Mouse (Mus musculus): ENCODE measurements around the gene Smchd1.
A peak's percentile ranks its signal among the peaks of the same experiment; 100 is the strongest.
"Not testable (repeated sequence)": the region's sequence is repeated elsewhere in the genome, so short reads cannot be mapped to it uniquely, and the experiment has no call there.

Smchd1 gene

DNA sequence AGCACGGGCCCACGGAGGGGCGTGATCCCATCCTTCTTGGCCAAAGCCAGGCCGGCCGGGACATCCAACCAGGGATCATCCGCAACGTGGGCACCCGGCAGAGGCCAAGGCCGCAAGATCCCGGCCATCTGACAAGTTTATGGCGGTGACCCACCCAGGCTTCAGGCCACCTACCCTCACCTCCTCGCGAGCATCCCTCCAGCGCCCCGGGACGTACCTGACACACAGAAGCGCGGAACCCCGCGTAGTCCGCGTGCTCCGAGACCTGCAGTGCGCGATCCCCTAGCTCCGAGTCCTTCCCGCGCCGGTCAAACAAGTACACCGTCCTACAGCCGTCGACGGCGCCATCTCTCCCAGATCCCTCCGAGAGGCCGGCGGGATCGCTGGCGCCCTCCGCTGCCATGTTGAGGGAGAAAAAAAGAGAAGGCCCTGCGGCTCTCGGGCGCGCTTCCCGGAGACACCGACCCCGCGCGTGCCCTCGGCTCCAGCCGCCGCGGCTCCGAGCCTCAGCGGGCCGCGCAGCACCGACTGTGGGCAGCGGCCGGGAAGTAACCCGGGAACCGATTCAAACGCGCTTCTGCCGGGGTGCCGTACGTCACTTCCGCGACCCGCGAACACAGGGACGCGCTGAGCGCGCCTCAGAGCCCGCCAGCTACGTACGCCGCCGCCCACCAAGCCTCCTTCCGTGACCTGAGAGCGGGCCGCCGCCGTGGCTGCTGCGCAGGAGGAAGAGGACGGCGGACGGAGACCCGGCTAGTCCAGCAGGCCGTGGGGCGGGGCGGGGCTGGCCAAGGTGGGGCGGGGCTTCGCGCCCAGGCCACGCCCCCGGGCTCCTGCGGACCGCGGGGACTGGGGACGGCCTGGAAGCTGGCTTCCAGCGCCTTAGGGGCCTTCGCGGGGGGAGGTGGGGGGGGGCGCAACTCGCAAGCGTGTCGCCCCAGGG is at the start of gene Smchd1:
Gene Smchd1 (minus strand): TSS at position 582 of the 943 bp plus-strand sequence.
- peak; percentile 84 to 85 for DNase-seq (ENCODE audit: low read depth in 2 of 2, low spot score in 2 of 2)

DNA sequence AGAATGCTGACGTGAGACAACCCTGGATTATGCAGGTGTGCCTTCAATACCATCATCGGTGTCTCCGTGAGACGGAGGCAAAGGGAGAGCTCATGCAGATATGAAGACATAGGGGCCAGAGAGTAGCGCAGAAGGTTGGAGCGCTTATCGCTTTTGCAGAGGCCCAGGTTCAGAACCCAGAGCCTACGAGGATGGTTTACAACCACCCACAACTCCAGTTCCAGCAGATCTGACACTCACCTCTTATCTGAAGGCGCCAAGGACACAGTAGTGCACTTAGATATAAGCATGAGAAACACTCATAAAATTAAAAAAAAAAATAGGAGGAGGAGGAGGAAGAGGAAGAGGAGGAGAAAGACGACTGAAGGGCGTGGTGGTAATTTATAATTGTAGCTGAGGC is 35.2 kb upstream of the Smchd1 start:
- DNase-seq (ENCODE audit: low read depth in 2 of 2, low spot score in 2 of 2) = no peak

DNA sequence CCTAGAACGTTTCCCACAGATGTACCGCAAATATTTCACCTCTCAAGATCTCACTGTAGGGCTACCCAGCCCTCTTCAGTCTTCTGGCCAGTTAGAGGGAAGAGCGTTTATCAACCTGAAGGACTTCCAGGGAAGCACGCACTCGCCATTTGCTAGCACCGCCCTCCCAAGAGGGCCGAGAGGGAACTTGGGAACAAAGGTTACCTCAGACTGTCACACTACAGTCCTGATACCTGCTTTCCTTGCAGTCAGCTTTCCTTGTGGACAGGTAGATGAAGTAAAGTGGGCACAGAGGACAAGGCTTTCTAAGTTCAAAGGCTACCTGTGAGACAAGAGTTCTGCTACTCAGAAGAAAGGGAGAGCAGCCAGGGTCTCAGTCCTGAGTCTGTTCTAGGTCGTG is 31.7 kb upstream of the Smchd1 start:
- DNase-seq (ENCODE audit: low read depth in 2 of 2, low spot score in 2 of 2) = no peak

DNA sequence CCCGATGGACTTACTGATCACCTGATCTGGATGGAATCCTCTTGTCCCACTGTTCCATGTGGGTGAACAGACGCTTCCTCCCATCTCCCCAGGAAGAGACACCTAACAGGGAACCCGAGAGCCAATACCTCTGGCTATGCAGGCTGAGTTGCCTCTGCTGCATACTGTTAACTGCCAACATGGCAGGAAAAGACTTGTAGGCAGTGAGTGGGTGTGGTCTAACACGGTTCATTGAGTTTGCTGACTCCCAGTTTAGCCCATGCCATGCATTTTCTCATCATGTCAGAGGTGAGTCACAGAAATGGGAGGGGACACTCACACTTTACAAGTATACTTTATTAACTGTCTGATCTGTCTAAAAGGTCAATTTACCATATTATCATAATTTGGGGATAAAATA is 20.6 kb upstream of the Smchd1 start:
- DNase-seq (ENCODE audit: low read depth in 2 of 2, low spot score in 2 of 2) = no peak

DNA sequence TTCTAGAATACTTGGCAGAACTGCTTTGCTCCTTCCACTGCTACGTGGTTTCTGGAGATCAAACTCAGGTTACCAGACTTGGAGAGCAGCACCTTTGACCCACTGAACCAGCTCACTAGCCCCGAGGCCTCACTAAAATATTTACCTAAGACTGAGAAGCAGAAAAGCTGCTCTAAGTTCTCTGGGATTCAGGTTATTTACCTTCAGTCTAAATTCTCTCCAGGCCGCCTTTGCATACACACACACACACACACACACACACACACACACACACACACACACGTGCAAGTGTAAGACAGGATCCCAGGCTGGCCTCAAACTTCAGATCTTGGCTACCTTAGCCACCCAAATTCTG is 16.2 kb upstream of the Smchd1 start:
- no peak for DNase-seq (ENCODE audit: low read depth in 2 of 2, low spot score in 2 of 2)

DNA sequence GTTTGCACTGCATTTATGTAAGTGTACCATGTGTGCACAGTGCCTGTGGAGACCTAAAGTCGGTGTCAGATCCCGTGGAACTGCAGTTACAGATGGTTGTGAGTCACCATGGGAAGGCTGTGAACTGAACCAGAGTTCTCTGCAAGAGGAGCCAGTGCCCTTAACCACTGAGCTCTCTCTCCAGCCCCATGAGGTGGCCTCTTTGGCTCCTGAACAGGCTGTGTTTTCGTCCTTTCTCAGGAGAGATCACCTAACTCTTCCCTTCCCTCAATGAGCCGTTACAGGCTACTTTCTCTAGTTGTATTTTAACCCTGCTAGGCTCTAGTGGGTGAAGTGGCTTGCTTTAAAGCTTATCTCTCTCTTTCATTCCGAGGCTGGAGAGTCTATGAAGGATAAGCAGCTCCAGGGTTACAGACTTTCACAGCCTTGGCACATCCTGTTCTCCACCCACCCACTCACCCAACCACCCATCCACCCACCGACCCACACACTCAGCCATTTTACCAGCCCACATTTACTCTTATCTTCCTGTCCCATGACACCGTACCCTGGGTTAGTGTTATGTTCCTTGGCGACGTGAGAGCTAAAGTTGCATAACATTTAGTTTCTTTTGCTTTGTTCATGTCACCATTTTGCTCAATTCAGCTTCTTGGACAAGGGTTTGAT is 15.7 kb upstream of the Smchd1 start:
- DNase-seq (ENCODE audit: low read depth in 2 of 2, low spot score in 2 of 2) = peak; percentile 63 to 65

DNA sequence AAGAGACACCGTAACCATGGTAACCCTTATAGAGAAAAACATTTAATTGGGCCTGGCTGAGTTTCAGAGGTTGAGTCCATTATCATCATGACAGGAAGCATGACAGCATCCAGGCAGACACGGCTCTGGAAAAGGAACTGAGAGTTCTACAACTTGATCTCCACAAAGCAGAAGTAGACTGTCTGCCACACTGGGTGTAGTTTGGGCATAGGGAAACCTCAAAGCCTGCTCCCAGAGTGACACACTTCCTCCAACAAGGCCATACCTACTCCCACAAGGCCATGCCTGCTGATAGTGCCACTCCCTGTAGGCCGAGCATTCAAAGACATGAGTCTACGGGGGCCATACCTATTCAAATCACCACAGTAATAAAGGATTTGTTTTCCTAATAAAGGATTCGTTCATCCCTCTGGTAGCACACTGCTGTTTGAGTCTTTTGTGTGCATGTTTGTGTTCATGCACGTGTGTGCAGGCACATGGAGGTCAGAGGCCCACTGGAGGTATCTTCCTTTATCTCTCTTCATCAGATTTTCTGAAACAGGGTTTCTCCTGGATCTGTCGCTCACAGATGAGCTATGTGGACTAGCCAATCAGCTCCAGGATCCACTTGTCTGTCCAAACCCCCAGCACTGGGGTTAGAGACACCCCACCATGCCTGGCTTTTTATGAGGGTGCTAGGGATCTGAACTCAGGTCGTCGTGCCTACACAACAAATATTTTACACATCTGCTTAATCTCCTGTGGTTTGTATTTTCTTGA is 14.7 kb upstream of the Smchd1 start:
- no peak for DNase-seq (ENCODE audit: low read depth in 2 of 2, low spot score in 2 of 2)

DNA sequence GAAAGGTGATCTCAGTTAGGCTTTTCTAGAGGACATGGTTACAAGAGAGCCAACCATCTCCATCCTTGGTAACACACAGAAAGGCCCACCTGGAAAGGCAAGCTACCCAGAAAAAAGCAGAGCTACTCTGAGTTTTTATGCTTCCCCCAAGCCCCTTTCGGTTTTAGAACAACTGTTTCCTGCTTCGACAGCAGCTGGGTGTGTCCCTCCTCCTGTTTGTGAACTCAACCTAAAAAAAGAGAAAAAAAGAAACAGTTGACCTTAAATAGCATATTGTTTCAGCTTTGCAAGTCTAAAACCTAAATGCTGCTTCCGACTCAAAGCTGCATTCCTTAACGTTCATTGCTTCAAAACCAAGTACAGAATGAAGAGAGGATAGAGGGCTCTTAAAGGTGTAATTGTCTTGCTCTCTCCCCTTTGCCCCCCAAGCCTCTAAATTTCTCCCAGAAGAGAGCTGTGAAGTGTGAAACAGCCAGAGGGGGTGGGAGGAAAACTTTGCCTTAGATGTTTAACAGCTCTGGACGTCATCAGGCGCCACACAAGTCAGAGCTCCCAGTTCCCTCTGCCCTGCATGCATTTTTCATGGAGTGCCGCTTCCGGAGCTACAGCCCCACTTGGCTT is 11.2 kb upstream of the Smchd1 start:
- peak; percentile 56 to 65 for DNase-seq (ENCODE audit: low read depth in 2 of 2, low spot score in 2 of 2)

DNA sequence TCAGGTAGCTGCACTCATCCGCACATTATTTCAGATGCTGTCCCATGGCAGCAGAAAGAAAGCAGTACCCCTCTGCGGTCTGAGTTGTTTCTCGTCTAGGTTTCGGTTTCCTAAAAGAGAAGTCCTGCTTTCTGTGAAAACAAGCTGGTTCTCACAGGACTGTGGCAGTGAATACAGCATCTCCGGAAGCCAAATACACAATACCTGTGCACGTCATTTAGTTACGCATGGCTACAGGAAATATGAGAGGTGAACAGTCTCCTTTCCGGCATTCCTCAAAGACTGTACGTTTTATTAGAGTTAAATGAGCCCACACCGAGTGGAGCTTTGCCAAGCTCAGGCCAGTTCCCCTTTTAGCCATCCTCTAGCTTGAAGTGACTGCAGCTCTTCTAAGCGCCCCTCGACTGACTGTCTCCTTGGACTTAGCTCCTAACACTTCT is 10.7 kb upstream of the Smchd1 start:
- DNase-seq (ENCODE audit: low read depth in 2 of 2, low spot score in 2 of 2) = peak; percentile 67 to 74

DNA sequence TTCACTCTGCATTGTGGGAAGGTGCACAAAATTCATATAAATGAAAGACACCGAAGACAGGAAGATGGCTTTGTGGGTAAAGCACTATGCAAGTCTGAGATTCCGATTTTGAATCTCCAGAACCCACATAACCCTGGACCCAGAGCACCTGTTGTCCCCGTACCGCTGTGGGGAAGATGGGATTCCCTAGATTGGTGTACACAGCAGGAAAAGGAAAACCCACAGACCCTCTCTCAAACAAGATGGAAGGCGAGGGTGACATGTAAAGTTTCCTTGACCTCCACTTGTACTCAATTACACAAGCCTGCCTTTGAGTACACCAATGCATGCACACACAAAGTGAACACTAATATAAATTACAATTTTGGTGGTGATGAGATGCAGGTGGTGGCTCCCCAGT is 9.6 kb upstream of the Smchd1 start:
- no peak for DNase-seq (ENCODE audit: low read depth in 2 of 2, low spot score in 2 of 2)

DNA sequence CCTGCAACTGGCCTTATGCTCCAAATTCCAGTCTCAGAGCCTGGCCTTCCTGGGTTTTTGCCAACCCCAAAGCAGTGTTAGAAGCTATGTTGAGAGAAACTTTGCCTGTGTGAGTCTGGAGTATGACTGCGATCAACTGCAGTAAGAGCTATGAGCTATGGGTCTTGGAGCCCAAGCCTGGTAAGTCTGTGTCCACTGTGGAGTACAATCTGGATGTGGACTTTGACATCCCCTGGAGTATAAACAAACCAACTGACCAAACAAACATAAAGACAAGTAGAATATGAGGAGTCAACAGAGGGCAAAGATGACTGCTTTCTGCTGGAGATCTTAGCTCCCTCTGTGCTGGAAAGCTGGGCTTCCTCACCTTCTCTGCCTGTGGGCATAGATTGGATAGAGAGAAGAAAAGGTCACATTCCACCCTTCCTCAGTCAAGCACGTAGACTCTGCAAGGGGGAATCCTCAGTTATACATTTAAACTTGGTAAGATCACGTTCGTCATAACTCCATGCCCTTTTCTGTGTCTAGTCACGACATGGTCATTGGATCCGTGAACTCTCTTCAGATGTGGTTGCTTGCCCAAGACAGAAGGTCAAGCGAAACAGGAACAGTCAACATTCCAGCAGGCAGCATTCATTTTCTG is 8.4 kb upstream of the Smchd1 start:
- no peak for DNase-seq (ENCODE audit: low read depth in 2 of 2, low spot score in 2 of 2)

DNA sequence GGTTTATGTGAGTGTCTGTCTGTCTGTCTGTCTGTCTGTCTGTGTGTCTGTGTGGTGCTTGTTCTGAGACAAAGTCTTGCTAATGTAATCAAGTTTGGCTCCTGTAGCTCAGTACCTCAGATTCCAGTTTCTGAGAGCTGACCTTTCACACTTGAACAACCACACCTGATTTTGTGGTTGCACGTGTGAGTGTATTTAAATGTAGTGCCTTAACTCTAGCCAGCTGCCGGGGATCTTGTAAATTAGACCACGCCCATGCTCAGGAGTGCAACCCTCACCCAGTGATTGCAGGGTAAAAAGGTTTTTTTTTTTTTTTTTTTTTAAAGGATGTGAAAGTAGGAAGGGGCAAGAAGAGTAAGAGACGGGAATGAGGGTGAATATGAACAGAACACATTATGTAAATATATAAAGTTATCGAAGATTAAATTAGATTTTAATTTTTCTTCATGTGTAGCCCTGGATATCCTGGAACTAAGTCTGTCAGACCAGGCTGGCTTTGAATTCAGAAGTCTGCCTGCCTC is 4.3 kb upstream of the Smchd1 start:
- peak; percentile 6 to 26 for DNase-seq (ENCODE audit: low read depth in 2 of 2, low spot score in 2 of 2)

DNA sequence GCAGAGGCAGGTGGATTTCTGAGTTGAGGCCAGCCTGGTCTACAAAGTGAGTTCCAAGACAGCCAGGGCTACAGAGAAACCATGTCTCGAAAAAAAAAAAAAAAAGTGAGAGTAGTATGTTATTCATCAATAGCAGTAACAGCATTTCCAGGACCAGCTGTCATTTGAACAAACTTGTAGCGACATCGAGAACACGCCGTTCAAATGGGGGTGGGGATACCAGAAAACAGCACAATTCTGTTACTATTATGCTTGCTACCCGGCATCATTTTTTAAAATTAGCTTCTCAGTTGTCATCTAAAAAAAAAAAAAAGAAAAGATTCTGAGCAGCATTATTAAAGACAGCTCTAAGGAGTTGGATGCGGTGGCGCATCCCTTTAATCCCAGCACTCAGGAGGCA is 2.3 kb upstream of the Smchd1 start:
- DNase-seq (ENCODE audit: low read depth in 2 of 2, low spot score in 2 of 2) = no peak

DNA sequence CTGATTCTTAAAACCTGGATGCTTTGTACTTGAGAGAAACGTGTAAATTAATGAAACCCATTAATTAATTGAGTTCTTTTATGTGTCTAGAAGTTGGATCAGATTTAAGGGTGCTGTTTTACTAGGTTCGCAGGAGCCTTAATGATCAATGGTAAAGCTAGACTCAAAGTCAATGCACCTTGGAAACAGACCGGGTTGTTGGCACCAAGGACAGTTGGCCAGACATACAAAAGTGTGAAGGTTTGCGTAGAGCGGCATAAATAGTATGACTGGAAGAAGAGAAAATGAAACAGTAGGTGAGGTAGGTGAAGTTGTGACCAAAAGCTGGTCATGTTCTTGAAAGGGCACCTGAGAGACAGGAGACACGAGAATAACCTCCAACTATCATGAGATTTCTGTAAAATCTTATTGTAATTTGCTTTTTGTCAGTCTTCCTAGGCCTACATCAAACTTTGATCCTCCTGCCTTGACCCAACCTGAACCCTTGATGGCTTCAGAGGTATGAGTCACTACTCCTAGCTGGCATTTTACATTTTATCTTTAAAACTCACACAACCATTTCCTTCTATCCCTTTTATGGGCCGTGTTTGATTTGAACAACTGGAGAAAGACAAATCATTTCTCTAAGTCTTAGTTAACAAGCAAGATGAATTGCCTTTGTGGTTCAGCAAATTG is 1.3 kb upstream of the Smchd1 start:
- no peak for DNase-seq (ENCODE audit: low read depth in 2 of 2, low spot score in 2 of 2)

DNA sequence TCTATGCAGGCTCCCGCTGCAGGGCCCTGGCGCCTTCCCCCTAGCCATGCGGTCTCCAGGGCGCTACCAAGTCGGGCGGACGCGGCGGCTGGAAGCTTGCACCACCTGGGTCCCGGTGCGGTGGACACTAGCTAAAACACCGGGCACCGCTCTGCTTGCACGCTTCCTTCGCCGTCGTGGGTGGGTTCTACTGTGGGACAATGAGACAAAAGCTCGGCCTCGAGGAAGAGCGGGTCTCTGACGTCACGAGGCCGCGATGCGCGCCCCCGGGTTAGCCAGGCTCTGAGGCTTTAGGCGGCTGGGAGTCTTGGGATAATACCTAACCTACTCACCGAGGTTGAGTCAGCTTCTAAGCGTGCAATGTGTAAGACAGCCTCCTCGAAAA is 554 bp upstream of the Smchd1 start:
- peak; percentile 52 to 66 for DNase-seq (ENCODE audit: low read depth in 2 of 2, low spot score in 2 of 2)

DNA sequence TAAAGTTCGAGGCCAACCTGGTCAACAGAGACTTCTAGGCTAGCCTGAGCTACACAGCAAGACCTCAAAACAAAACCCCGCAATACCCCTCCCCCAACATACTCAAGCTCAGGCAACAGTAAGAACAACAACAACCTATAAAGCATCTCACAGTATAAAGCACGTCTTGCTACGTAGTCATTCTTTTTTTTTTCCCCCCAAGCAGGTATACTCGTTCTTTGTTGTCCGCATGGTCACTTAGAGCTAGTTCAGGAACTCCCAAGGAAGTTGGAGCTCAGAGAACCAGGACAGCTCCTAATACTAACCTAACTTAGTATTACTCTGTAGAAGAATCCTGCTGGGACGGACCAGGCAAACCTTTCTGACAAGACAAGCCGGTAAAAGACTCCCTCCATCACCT is 1.0 kb downstream of the Smchd1 start:
- no peak for DNase-seq (ENCODE audit: low read depth in 2 of 2, low spot score in 2 of 2)

DNA sequence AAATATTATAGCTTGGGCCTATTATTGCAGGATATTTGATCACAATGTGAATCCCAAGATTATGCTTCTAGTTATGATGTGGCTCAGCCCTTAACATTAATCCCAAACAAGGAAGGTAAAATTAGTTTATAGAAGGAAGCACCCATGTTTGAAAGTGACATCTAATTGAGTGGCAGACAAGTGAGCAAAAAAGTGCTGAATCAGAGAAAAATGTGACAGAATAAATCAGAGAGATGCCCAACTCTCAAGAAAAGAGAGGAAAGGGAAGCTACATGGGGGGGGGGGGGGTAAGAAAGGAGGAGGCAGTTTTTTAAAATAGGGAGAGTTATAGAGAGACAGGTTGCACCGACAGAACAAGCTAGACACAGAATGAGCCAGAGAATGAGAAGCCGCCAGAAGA is 3.9 kb downstream of the Smchd1 start:
- DNase-seq (ENCODE audit: low read depth in 2 of 2, low spot score in 2 of 2) = no peak

DNA sequence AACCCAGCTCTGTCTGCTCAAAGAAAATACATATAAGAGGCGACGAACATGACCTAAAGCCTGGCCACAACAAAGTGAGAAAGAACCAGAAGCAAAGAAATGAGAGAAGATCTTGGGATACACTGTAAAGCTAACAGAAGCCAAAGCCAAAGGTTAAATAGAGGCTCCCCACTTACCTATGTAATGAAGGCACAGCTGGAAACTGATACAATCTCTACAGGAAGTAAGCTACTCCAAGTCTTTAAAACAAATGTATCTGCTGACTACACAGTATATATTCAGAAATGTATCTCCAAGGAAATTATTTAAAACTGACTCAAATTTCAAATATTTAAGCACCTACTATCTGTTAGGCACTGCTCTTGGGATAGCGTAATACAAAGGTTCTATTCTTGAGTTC is 14.8 kb downstream of the Smchd1 start:
- no peak for DNase-seq (ENCODE audit: low read depth in 2 of 2, low spot score in 2 of 2)

DNA sequence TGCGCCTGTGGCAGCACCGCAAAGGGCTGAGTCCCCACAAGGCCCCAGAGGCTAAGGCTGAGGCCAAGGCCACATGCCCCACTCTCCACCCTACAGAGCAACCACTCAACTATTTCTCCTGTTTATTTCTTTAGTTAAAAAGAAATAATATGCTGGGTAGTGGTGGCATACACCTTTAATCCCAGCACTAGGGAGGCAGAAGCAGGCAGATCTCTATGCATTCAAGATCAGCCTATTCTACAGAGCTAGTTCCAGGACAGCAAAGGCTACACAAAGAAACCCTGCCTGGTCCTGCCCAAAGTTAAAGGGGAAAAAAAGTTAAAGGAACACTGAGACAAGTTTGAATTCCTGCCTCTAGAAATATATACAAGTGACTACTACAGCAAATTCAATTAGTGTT is 15.3 kb downstream of the Smchd1 start, which contains the start of gene Gm4707:
Gene Gm4707 (minus strand): TSS at position 101 of the 400 bp plus-strand sequence.
- no peak for DNase-seq (ENCODE audit: low read depth in 2 of 2, low spot score in 2 of 2)

DNA sequence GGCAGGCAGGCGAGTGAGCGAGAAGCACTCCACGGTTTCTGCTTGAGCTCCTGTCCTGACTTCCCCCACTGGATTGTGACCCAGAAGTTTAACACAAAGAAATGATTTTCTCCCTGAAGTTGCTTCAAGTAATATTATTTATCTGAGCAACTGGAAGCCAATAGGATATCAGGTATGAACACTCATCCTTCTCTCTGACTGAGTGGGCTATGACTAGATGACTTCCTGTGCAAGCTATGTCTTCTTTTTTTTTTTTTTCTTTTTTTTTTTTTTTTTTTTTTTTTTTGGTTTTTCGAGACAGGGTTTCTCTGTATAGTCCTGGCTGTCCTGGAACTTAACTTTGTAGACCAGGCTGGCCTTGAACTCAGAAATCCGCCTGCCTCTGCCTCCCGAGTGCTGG is 17.8 kb downstream of the Smchd1 start:
- not testable (repeated sequence) for DNase-seq (ENCODE audit: low read depth in 2 of 2, low spot score in 2 of 2)
